Mouse (Mus musculus): ENCODE data around the gene Pou3f1.

Pou3f1 gene

GRCm38 (mm10) chr4:124708518-124709477, 52.2 kb downstream of the Pou3f1 start:
- in situ Hi-C loops (cut with MboI, MseI), result loop anchor here (5.0 to 25.0 kb wide), 3 partner anchors 354 to 1379 kb away; partner anchors contain the start of genes Dnali1, Lsm10 and Snip1

GRCm38 (mm10) chr4:124709961-124710446, 53.4 kb downstream of the Pou3f1 start:
- in situ Hi-C loops (cut with MboI, MseI), result loop anchor here (5.0 to 25.0 kb wide), 3 partner anchors 352 to 1377 kb away; partner anchors contain the start of genes Dnali1, Lsm10 and Snip1
